Mouse (Mus musculus) lung, adult 2 months (tissue): ENCODE results near the gene Gm21988.

Source experiments
- CTCF ChIP-seq: fragments of 200-500 bp; IDR thresholded peaks from 2 replicates; pipeline ENCODE4 v1.5.1; 2011; ENCODE audit warnings: mild to moderate bottlenecking, low read length, control low read depth; ENCODE audit not compliant: insufficient read depth
- POLR2A ChIP-seq: fragments of 200-500 bp; IDR thresholded peaks from 2 replicates; pipeline ENCODE4 v1.6.1; 2011; ENCODE audit warnings: low read depth, mild to moderate bottlenecking, control low read depth, low read length, borderline replicate concordance; ENCODE audit errors: extremely low read depth

GRCm38 (mm10) chr11:70230239-70230727 lies 9.3 kb downstream of the Gm21988 start:
- peak; percentile 92 for TF ChIP-seq CTCF
- TF ChIP-seq POLR2A = peak; percentile 49; the same call in 1 of the 2 replicates
